Mouse (Mus musculus): ENCODE data around the gene Iffo1.
"Not testable (repeated sequence)": the region's sequence is repeated elsewhere in the genome, so short reads cannot be mapped to it uniquely, and the experiment has no call there.

Gene Iffo1

GRCm38 (mm10) chr6:125160854-125161760, 16.1 kb downstream of the Iffo1 start:
- DNase-seq (ENCODE audit: extremely low read depth, low read depth, low spot score), result no peak

- not testable (repeated sequence) for DNase-seq (ENCODE audit: extremely low read depth, low read depth, low spot score)
These were observed 16.9 kb downstream of the Iffo1 start for GRCm38 (mm10) chr6:125161971-125162370.

- not testable (repeated sequence) for DNase-seq (ENCODE audit: extremely low read depth, low read depth, low spot score)
These were observed 17.7 kb downstream of the Iffo1 start for GRCm38 (mm10) chr6:125162615-125163305.

GRCm38 (mm10) chr6:125163801-125164657, 19.0 kb downstream of the Iffo1 start:
- no peak for DNase-seq (ENCODE audit: extremely low read depth, low read depth, low spot score)

- no peak for DNase-seq (ENCODE audit: extremely low read depth, low read depth, low spot score)
These were observed 19.8 kb downstream of the Iffo1 start for GRCm38 (mm10) chr6:125164672-125165327.

- DNase-seq (ENCODE audit: extremely low read depth, low read depth, low spot score), result peak; percentile 56
These were observed 20.4 kb downstream of the Iffo1 start for GRCm38 (mm10) chr6:125165328-125165891.

GRCm38 (mm10) chr6:125166051-125166751, 21.2 kb downstream of the Iffo1 start, which contains the start of gene Gapdh:
Gene Gapdh, minus strand, starts transcription at chr6:125166467.
- DNase-seq (ENCODE audit: extremely low read depth, low read depth, low spot score), result no peak

- DNase-seq (ENCODE audit: extremely low read depth, low read depth, low spot score), result no peak
These were observed 22.0 kb downstream of the Iffo1 start for GRCm38 (mm10) chr6:125166861-125167650.

- no peak for DNase-seq (ENCODE audit: extremely low read depth, low read depth, low spot score)
These were observed 23.0 kb downstream of the Iffo1 start for GRCm38 (mm10) chr6:125168086-125168485.

- DNase-seq (ENCODE audit: extremely low read depth, low read depth, low spot score), result no peak
These were observed 25.2 kb downstream of the Iffo1 start for GRCm38 (mm10) chr6:125170194-125170593.

GRCm38 (mm10) chr6:125172474-125172873, 27.4 kb downstream of the Iffo1 start:
- no peak for DNase-seq (ENCODE audit: extremely low read depth, low read depth, low spot score)

GRCm38 (mm10) chr6:125173256-125173655, 28.2 kb downstream of the Iffo1 start:
- no peak for DNase-seq (ENCODE audit: extremely low read depth, low read depth, low spot score)

- DNase-seq (ENCODE audit: extremely low read depth, low read depth, low spot score), result no peak
These were observed 30.4 kb downstream of the Iffo1 start for GRCm38 (mm10) chr6:125175469-125175868.

- DNase-seq (ENCODE audit: extremely low read depth, low read depth, low spot score), result no peak
These were observed 34.6 kb downstream of the Iffo1 start for GRCm38 (mm10) chr6:125179601-125180000.

GRCm38 (mm10) chr6:125182133-125182532, 37.1 kb downstream of the Iffo1 start:
- DNase-seq (ENCODE audit: extremely low read depth, low read depth, low spot score), result no peak

- DNase-seq (ENCODE audit: extremely low read depth, low read depth, low spot score), result no peak
These were observed 41.2 kb downstream of the Iffo1 start for GRCm38 (mm10) chr6:125186203-125186602.

- no peak for DNase-seq (ENCODE audit: extremely low read depth, low read depth, low spot score)
These were observed 45.8 kb downstream of the Iffo1 start for GRCm38 (mm10) chr6:125190816-125191215.

GRCm38 (mm10) chr6:125191332-125192015, 46.4 kb downstream of the Iffo1 start, which contains the start of the genes Ncapd2 and Mrpl51:
Gene Ncapd2, minus strand, starts transcription at chr6:125191701.
Gene Mrpl51, plus strand, starts transcription at chr6:125191801.
- DNase-seq (ENCODE audit: extremely low read depth, low read depth, low spot score), result peak; percentile 65
